Mouse (Mus musculus) ES-E14 (cell line): ENCODE results near the gene Ccdc88b. TPM values are rescaled to one million over a fixed set of nuclear protein-coding genes. Genes with fewer than 3 reads are reported as not detected.

Experiments
- DNase-seq: peaks from one replicate; pipeline ENCODE4 v3.0.0-alpha.2; 2013; ENCODE audit warnings: low read depth, low spot score
- H3K27ac ChIP-seq: 2 replicates; pipeline ENCODE4 v1.5.1; 2012; ENCODE audit warnings: low read depth, mild to moderate bottlenecking, low read length, moderate library complexity, mixed read lengths; ENCODE audit not compliant: poor library complexity, insufficient read depth, severe bottlenecking
- H3K36me3 ChIP-seq: 2 replicates; pipeline ENCODE4 v1.6.1; 2012; ENCODE audit warnings: mild to moderate bottlenecking, low read length, moderate library complexity, mixed read lengths; ENCODE audit not compliant: control insufficient read depth, poor library complexity, insufficient read depth, severe bottlenecking
- H3K4me1 ChIP-seq, 2 experiments: fragments of 150-350 bp in 1 of 2; sonication (generic) in 1 of 2; 2 replicates each; pipeline ENCODE4 v1.6.1; 2012; ENCODE audit warnings: low read length in 2 of 2, mild to moderate bottlenecking in 1 of 2, mixed read lengths in 1 of 2; ENCODE audit not compliant: control insufficient read depth in 2 of 2, insufficient read depth in 2 of 2, poor library complexity in 1 of 2
- H3K4me3 ChIP-seq, 2 experiments: fragments of 150-350 bp in 1 of 2; sonication (generic) in 1 of 2; 2 replicates each; pipeline ENCODE4 v1.5.1; 2012; ENCODE audit warnings: low read length in 2 of 2, low read depth in 1 of 2, mild to moderate bottlenecking in 1 of 2, mixed read lengths in 1 of 2; ENCODE audit not compliant: insufficient read depth in 1 of 2, poor library complexity in 1 of 2, severe bottlenecking in 1 of 2
- H3K9ac ChIP-seq: 2 replicates; pipeline ENCODE4 v1.6.1; 2012; ENCODE audit warnings: low read depth, mild to moderate bottlenecking, low read length, mixed read lengths; ENCODE audit not compliant: poor library complexity, insufficient read depth, severe bottlenecking
- H3K9me3 ChIP-seq: fragments of 150-350 bp; sonication (generic); 2 replicates; pipeline ENCODE4 v1.6.1; 2012; ENCODE audit warnings: low read depth, mild to moderate bottlenecking, low read length; ENCODE audit not compliant: control insufficient read depth, insufficient read depth
- CHD2 ChIP-seq: IDR thresholded peaks from 2 replicates; pipeline ENCODE4 v1.6.1; 2014; ENCODE audit warnings: mild to moderate bottlenecking, low read depth, low read length, inconsistent platforms
- HCFC1 ChIP-seq: IDR thresholded peaks from 2 replicates; pipeline ENCODE4 v1.6.1; 2012; ENCODE audit warnings: low read length, inconsistent platforms, borderline replicate concordance; ENCODE audit not compliant: insufficient read depth
- MAFK ChIP-seq: IDR thresholded peaks from 2 replicates; pipeline ENCODE4 v1.6.1; 2014; ENCODE audit warnings: mild to moderate bottlenecking, low read depth, low read length, inconsistent platforms; ENCODE audit not compliant: insufficient read depth
- ZC3H11A ChIP-seq: IDR thresholded peaks from 2 replicates; pipeline ENCODE4 v1.6.1; 2012; ENCODE audit warnings: low read depth, mild to moderate bottlenecking, inconsistent platforms, low read length, borderline replicate concordance
- ZNF384 ChIP-seq: IDR thresholded peaks from 2 replicates; pipeline ENCODE4 v1.6.1; 2012; ENCODE audit warnings: low read depth, low read length, inconsistent platforms
- in situ Hi-C, 2 experiments: fragments of 600-800 bp; cut with MboI; formaldehyde crosslinking; loops; one replicate each; pipeline ENCODE4 v1.15.1; 2025; ENCODE audit warnings: low sequenced_read_pairs in 2 of 2, inconsistent platforms in 1 of 2; ENCODE audit not compliant: unreplicated experiment in 2 of 2
- total RNA-seq: library from RNA; depleted of rRNA; stranded (reverse); fragments of 300-350 nt; gene quantifications from 2 replicates; pipeline ENCODE4 v1.2.3, GENCODE M21; 2012; rRNA removed

The Ccdc88b gene
- 2.7 and 3.5 TPM in 2 replicates for total RNA-seq

DNA sequence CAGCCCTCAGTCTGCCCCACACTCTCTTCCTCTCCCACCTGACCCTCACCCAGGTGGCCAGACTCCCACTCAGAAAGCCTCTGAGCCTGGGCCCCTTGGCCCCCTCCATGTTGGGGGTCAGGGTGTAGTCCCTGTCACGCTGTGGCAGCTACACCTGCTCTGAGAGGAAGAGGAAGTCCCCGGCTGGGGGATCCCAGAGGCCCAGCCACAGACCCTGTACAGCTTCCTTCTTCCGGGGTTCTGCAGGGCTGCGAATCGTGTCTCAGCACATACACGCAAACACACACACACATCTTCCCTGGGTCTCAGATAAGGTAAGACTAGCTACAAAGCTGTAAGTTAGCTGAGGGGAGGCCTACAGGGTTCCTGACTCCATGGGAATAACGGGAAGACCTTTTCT lies at the start of gene Ccdc88b:
Ccdc88b (minus strand) TSS at position 181 of the 400 bp plus-strand sequence.
- Histone ChIP-seq H3K9ac (no peak within 1 kb of the TSS), H3K9me3 (no peaks in the 10 kb centered on the region), H3K36me3 (no peaks in the 10 kb centered on the region), H3K4me1 (peaks cover 5 to 9% of the 10 kb centered on the region in 2 experiments; a peak in 3 of 4 replicates), H3K4me3 (no peak within 1 kb of the TSS), H3K27ac (no peak within 1 kb of the TSS)
- in situ Hi-C loops: no loop called here
- TF ChIP-seq CHD2: no peak
- DNase-seq: no peak

DNA sequence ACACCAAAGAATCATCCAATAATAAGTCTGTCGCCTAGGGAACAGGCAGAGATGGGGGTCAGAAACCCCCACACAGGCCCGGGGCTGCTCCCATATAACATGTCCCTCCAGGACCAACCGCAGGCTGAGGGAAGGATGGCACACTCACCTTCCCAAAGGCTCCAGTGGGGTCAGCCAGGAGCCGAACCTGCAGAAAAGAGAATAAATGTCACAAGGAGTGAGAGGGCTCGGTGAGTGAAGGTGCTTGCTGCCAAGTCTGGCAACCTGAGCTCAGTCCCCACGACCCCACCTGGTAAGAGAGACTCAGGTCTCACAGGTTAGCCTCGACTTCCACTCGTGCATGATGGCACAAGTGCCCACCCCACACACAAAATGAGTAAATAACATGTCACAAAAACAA lies 49.1 kb upstream of the Ccdc88b start:
- no peak for TF ChIP-seq HCFC1
- TF ChIP-seq ZNF384: no peak
- no peak for TF ChIP-seq CHD2
- TF ChIP-seq MAFK: no peak
- no peak for TF ChIP-seq ZC3H11A
- Histone ChIP-seq H3K4me3 (no peak overlapping the region), H3K9ac (no peak overlapping the region), H3K9me3 (no peaks in the 10 kb centered on the region), H3K4me1 (peaks cover 0 to 4% of the 10 kb centered on the region in 2 experiments; a peak in 2 of 4 replicates), H3K27ac (no peak overlapping the region), H3K36me3 (peaks cover 26% of the 10 kb centered on the region)
- no peak for DNase-seq
- in situ Hi-C loops: no loop called here

DNA sequence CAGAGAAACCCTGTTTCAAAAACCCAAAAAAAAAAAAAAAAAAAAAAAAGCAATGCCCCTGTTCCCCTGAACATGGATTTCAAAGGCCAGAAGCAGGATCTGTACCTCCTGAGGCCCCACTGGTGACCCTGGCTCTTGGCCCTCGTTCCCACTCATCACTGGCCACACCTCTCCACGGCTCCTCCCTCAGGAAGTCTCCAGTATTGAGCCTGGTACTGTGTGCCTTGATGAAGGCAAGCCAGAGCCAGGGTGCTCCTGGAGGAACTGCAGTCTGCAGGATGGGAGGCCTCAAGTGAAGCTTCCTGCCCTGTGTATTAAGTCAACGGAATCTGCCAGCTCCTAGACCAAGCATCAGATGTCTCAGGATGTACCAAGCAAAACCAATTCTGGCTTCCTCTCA lies 48.2 kb upstream of the Ccdc88b start:
- no peak for TF ChIP-seq ZC3H11A
- no peak for TF ChIP-seq MAFK
- no peak for TF ChIP-seq HCFC1
- TF ChIP-seq CHD2: no peak
- no peak for TF ChIP-seq ZNF384
- DNase-seq: no peak
- peaks cover 0 to 4% of the 10 kb centered on the region in 2 experiments; a peak in 1 of 4 replicates for H3K4me1 ChIP-seq
- H3K9ac ChIP-seq: no peak overlapping the region
- no peak overlapping the region for H3K4me3 ChIP-seq
- in situ Hi-C loops: no loop called here
- peaks cover 18% of the 10 kb centered on the region; the same call in 1 of the 2 replicates for H3K36me3 ChIP-seq
- H3K27ac ChIP-seq: no peak overlapping the region
- H3K9me3 ChIP-seq: no peaks in the 10 kb centered on the region

DNA sequence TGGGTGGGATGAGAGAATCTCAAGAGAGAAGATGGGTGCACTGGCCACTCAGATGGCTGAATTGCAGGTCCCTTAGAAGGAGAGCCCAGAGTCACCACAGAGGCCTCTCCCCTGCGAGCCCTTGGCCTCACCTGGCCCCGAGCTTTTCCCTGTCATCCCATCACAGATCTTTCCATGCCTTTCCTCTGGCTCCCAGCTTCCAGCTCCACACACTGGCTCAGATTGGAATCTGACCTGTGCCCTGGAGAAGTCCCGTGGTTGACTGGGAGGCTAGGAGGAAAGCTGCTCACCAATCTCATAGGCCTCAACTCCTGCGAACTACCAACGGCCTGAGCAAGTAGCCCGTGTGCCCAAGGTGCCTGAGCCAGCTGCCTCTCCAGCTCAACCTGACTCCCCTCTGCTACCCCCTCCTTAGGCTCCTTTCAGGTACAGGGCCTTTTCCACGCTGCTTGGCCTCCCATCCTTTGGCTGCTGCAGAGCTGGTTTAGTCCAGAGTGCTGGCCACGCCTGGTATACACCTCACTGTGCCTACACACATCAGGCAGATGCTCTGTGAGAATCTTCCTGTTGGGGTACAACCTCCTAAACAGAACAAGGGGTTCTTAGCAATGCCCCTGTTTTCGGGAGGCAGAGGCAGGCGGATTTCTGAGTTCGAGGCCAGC lies 47.6 kb upstream of the Ccdc88b start:
- Histone ChIP-seq H3K4me1 (peaks cover 0 to 3% of the 10 kb centered on the region in 2 experiments; a peak in 1 of 4 replicates), H3K36me3 (peaks cover 16% of the 10 kb centered on the region; the same call in 1 of the 2 replicates), H3K9ac (no peak overlapping the region), H3K4me3 (no peak overlapping the region), H3K9me3 (no peaks in the 10 kb centered on the region), H3K27ac (no peak overlapping the region)
- in situ Hi-C loops: no loop called here
- DNase-seq: no peak
- no peak for TF ChIP-seq CHD2
- TF ChIP-seq HCFC1: no peak
- no peak for TF ChIP-seq MAFK
- no peak for TF ChIP-seq ZNF384
- no peak for TF ChIP-seq ZC3H11A

DNA sequence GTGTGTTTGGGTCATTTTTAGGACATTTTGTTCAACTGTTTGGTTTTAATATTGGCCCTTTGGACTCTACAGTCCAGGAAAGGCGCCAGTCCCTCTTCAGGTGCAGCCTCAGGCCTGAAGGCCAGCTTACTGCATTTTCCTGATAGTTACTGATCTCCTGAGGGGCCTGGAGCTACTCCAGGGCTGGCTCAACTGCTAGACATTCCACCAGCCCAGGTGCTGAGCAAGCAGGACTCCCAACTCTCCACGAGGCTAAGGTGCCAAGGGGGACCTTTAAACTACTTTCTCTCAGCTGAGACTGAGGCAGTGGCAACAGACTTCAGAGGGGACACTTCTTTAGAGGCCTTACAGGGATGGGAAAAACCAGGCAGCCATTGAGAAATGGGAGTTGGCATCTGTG lies 46.8 kb upstream of the Ccdc88b start:
- H3K9ac ChIP-seq: no peak overlapping the region
- H3K9me3 ChIP-seq: no peaks in the 10 kb centered on the region
- peaks cover 16% of the 10 kb centered on the region; the same call in 1 of the 2 replicates for H3K36me3 ChIP-seq
- H3K4me3 ChIP-seq: no peak overlapping the region
- H3K4me1 ChIP-seq: peaks cover 0 to 3% of the 10 kb centered on the region in 2 experiments; a peak in 1 of 4 replicates
- in situ Hi-C loops: no loop called here
- no peak overlapping the region for H3K27ac ChIP-seq
- no peak for TF ChIP-seq CHD2
- TF ChIP-seq ZC3H11A: no peak
- TF ChIP-seq MAFK: no peak
- TF ChIP-seq HCFC1: no peak
- TF ChIP-seq ZNF384: no peak
- no peak for DNase-seq
